Mouse (Mus musculus) liver, adult 2 months (tissue): ENCODE results near the gene Slain2. TPM values are rescaled to one million over a fixed set of nuclear protein-coding genes. Genes with fewer than 3 reads are reported as not detected.

Experiments
- DNase-seq: peaks from one replicate; pipeline ENCODE4 v3.0.0-alpha.2; 2011; ENCODE audit warnings: low read depth, low spot score; ENCODE audit errors: extremely low read depth
- H3K27ac ChIP-seq: fragments of 200-500 bp; replicated peaks from 2 replicates; pipeline ENCODE4 v1.5.1; 2012; ENCODE audit warnings: low read depth, mild to moderate bottlenecking, control low read depth, inconsistent platforms, low read length; ENCODE audit not compliant: insufficient read depth
- H3K27me3 ChIP-seq: fragments of 200-500 bp; 2 replicates; pipeline ENCODE4 v1.6.1; 2012; ENCODE audit warnings: mild to moderate bottlenecking, moderate library complexity, low read length, inconsistent platforms; ENCODE audit not compliant: control insufficient read depth, insufficient read depth
- H3K36me3 ChIP-seq: fragments of 200-500 bp; 2 replicates; pipeline ENCODE4 v1.6.1; 2012; ENCODE audit warnings: low read length, inconsistent platforms; ENCODE audit not compliant: control insufficient read depth, insufficient read depth
- H3K4me1 ChIP-seq: fragments of 200-500 bp; 2 replicates; pipeline ENCODE4 v1.6.1; 2011; ENCODE audit warnings: low read length; ENCODE audit not compliant: control insufficient read depth, insufficient read depth
- H3K4me3 ChIP-seq: fragments of 200-500 bp; 2 replicates; pipeline ENCODE4 v1.5.1; 2011; ENCODE audit warnings: low read depth, mild to moderate bottlenecking, control low read depth, low read length, moderate library complexity; ENCODE audit not compliant: insufficient read depth
- H3K79me2 ChIP-seq: fragments of 200-500 bp; 2 replicates; pipeline ENCODE4 v1.6.1; 2012; ENCODE audit warnings: inconsistent platforms, mild to moderate bottlenecking, low read length, moderate library complexity; ENCODE audit not compliant: control insufficient read depth, insufficient read depth
- H3K9ac ChIP-seq: fragments of 200-500 bp; 2 replicates; pipeline ENCODE4 v1.6.1; 2012; ENCODE audit warnings: low read depth, mild to moderate bottlenecking, control low read depth, inconsistent platforms, low read length
- CTCF ChIP-seq: fragments of 200-500 bp; IDR thresholded peaks from 2 replicates; pipeline ENCODE4 v1.5.1; 2011; ENCODE audit warnings: low read depth, low read length, control low read depth
- POLR2A ChIP-seq: fragments of 200-500 bp; IDR thresholded peaks from 2 replicates; pipeline ENCODE4 v1.6.1; 2011; ENCODE audit warnings: low read length, control low read depth; ENCODE audit not compliant: insufficient read depth; ENCODE audit errors: extremely low read depth
- WGBS: fragments of 180-500 bp; shearing (Covaris S2); methylation state at CpG from one replicate; pipeline ENCODE4 v1.1.7; 2018; 5-methylcytosine and 5-hydroxymethylcytosine counted together
- polyA plus RNA-seq: library from polyadenylated mRNA; depleted of rRNA; stranded (reverse); fragments of >200 nt; gene quantifications from 2 replicates; pipeline ENCODE4 v1.2.3, GENCODE M21; 2012; rRNA removed
- total RNA-seq: library from RNA; depleted of rRNA; stranded (reverse); fragments of >200 nt; gene quantifications from 2 replicates; pipeline ENCODE4 v1.2.3, GENCODE M21; 2014; rRNA removed

The Slain2 gene
- total and polyA plus RNA-seq, 2 experiments: 10.3 to 14.0 TPM

- Histone ChIP-seq H3K79me2 (no peaks in the 10 kb centered on the region), H3K27me3 (peaks cover 11% of the 10 kb centered on the region), H3K27ac (no peak overlapping the region), H3K4me1 (no peaks in the 10 kb centered on the region), H3K4me3 (no peak overlapping the region), H3K9ac (no peak overlapping the region), H3K36me3 (no peaks in the 10 kb centered on the region)
- 73% methylated on average over 9 of the region's 9 CpGs for WGBS
- TF ChIP-seq POLR2A (no peak), CTCF (no peak)
- no peak for DNase-seq
Measured at GRCm38 (mm10) chr5:73014745-73015144, 100.6 kb downstream of the Slain2 start.

- H3K4me1 ChIP-seq: no peaks in the 10 kb centered on the region
- WGBS: 94% methylated on average over 13 of the region's 13 CpGs
- H3K4me3 ChIP-seq: no peak overlapping the region
- TF ChIP-seq POLR2A: no peak
- TF ChIP-seq CTCF: no peak
- H3K27me3 ChIP-seq: no peaks in the 10 kb centered on the region
- H3K79me2 ChIP-seq: no peaks in the 10 kb centered on the region
- H3K36me3 ChIP-seq: peaks cover 26% of the 10 kb centered on the region
- no peak for DNase-seq
- no peak overlapping the region for H3K9ac ChIP-seq
- H3K27ac ChIP-seq: no peak overlapping the region
Measured at GRCm38 (mm10) chr5:73023801-73024200, 109.7 kb downstream of the Slain2 start.

Other genes with a start within 250 kb of the Slain2 start
- 0.20 and 0.46 TPM in 2 replicates for gene Txk, start 161.5 kb upstream of the Slain2 start, total RNA-seq
- gene Txk, start 161.5 kb upstream of the Slain2 start, polyA plus RNA-seq: 0.15 and 0.22 TPM in 2 replicates
- 17.7 and 24.7 TPM in 2 replicates for gene Tec, start 45.8 kb upstream of the Slain2 start, total RNA-seq
- gene Tec, start 45.8 kb upstream of the Slain2 start, polyA plus RNA-seq: 5.3 and 6.6 TPM in 2 replicates
- gene Gm10135, start 60.4 kb downstream of the Slain2 start, total RNA-seq: not detected in 2 replicates
- gene Gm10135, start 60.4 kb downstream of the Slain2 start, polyA plus RNA-seq: not detected in 2 replicates
- not detected in 2 replicates for gene Slc10a4, start 92.6 kb downstream of the Slain2 start, total RNA-seq
- gene Slc10a4, start 92.6 kb downstream of the Slain2 start, polyA plus RNA-seq: not detected in 2 replicates